Mouse (Mus musculus) kidney, embryonic 16.5 days (tissue): ENCODE results near the gene Lrg1. TPM values are rescaled to one million over a fixed set of nuclear protein-coding genes. Genes with fewer than 3 reads are reported as not detected.
A peak's percentile ranks its signal among the peaks of the same experiment; 100 is the strongest.
"Not testable (repeated sequence)": the region's sequence is repeated elsewhere in the genome, so short reads cannot be mapped to it uniquely, and the experiment has no call there.

Source experiments
- ATAC-seq: fragments of 200-750 bp; cut with Nextera tagmentation; 2 replicates; pipeline ENCODE4 v1.8.0; 2017; ENCODE audit warnings: moderate TSS enrichment; ENCODE audit not compliant: low FRiP score, low TSS enrichment
- H3K27ac ChIP-seq: fragments of 300-500 bp; sonication (generic); 2 replicates; pipeline ENCODE4 v1.5.1; 2014; ENCODE audit warnings: low read length
- H3K27me3 ChIP-seq: fragments of 300-500 bp; sonication (generic); 2 replicates; pipeline ENCODE4 v1.6.1; 2014; ENCODE audit warnings: low read length, control low read depth, mixed read lengths; ENCODE audit not compliant: insufficient read depth
- H3K36me3 ChIP-seq: fragments of 300-500 bp; sonication (generic); 2 replicates; pipeline ENCODE4 v1.6.1; 2014; ENCODE audit warnings: low read length, control low read depth, mixed read lengths; ENCODE audit not compliant: insufficient read depth
- H3K4me1 ChIP-seq: fragments of 300-500 bp; sonication (generic); 2 replicates; pipeline ENCODE4 v1.6.1; 2014; ENCODE audit warnings: low read length, control low read depth, mixed read lengths; ENCODE audit not compliant: insufficient read depth
- H3K4me2 ChIP-seq: fragments of 300-500 bp; sonication (generic); replicated peaks from 2 replicates; pipeline ENCODE4 v1.6.1; 2014; ENCODE audit warnings: low read depth, low read length
- H3K4me3 ChIP-seq: fragments of 300-500 bp; sonication (generic); 2 replicates; pipeline ENCODE4 v1.5.1; 2014; ENCODE audit warnings: mild to moderate bottlenecking, low read length
- H3K9ac ChIP-seq: fragments of 300-500 bp; sonication (generic); replicated peaks from 2 replicates; pipeline ENCODE4 v1.6.1; 2014; ENCODE audit warnings: low read length
- H3K9me3 ChIP-seq: fragments of 300-500 bp; sonication (generic); 2 replicates; pipeline ENCODE4 v1.6.1; 2016; ENCODE audit warnings: low read length, control low read depth
- WGBS: fragments of 180-500 bp; shearing (Covaris S2); extraction: QIAGEN DNeasy Blood & Tissue Kit; methylation state at CpG from one replicate; pipeline ENCODE4 v1.1.7; 2014; 5-methylcytosine and 5-hydroxymethylcytosine counted together
- polyA plus RNA-seq: library from polyadenylated mRNA; unstranded; fragments of >200 nt; fragmentation: Nextera tagmentation; extraction: Ambion mirVana; gene quantifications from 2 replicates; pipeline ENCODE4 v1.2.1, GENCODE M21; 2015

Gene Lrg1
- polyA plus RNA-seq, 1 experiment from 2014 or later: 0.62 TPM

DNA sequence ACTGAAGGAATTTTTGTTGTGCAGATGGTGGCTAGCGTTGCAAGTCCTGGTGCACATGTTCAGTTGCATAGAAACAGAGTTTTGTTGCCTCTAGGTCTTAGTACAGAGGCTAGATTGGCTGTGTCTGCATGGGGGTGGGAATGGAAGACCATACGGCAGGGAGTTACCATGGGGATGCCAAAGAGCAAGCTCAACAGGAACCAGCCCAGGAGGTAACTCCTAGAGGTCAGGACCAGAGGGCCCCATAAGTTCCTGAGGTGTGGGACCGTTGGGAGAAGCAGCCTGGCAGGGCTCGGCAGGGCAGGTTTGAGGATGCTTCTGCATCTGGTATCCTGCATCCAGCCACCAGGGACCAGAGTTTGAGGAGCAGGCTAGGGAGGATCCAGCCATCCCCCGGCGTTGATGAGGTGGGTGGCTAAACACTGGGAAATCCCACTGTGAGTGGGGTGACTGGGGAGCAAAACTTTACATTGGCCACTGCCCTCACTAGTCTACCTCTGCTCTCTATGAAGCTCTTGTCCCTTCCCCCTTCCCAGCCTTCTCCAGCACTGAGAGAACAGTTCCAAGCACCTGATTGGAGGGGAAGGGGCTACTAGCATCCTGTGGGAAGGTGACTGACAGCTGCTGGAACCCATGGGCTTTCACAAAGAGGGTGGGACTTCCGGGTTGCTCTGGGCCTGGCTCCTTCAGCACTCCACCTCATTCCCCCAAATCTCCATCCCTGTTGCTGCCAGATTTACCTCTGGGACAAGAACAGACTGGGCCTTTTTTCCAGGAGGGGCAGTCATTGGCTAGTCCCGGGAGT, 40.8 kb downstream of the Lrg1 start:
- Histone ChIP-seq H3K27ac (peak overlapping the region; percentile 27; the same call in 1 of the 2 replicates), H3K9ac (peak overlapping the region; percentile 93), H3K4me3 (peak overlapping the region; percentile 96), H3K9me3 (no peaks in the 10 kb centered on the region), H3K36me3 (peaks cover 7% of the 10 kb centered on the region; the same call in 1 of the 2 replicates), H3K27me3 (no peaks in the 10 kb centered on the region), H3K4me2 (peak overlapping the region; percentile 96), H3K4me1 (peaks cover 19% of the 10 kb centered on the region)
- WGBS: 4% methylated on average over 8 of the region's 8 CpGs
- peak; percentile 21; the same call in 1 of the 2 replicates for ATAC-seq

DNA sequence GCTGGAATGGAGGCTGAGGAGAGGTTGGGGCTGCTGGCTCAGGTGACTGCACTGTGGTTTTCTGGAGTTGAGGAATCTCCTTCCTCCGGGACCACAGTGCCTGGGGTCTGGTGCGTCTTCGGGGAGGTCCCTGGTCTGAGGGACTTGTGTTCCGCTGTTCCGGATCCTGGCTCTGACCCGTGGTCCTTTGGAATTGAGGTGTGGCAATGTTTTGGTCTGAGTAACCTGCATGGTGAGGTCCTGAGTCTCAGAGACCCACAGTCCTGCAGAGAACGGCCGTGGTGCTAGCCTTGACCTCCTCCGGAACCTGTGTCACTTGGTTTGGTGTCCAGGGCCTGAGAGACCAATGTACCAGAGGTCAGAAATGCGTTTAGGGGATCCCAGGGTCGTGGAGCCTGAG, 41.9 kb downstream of the Lrg1 start:
- no peak for ATAC-seq
- WGBS: 1% methylated on average over 11 of the region's 11 CpGs
- peak overlapping the region; percentile 36; the same call in 1 of the 2 replicates for H3K27ac ChIP-seq
- 0 out of 2 replicates have a peak, but pooled peaks cover 7% of the 10 kb centered on the region for H3K36me3 ChIP-seq
- H3K4me2 ChIP-seq: peak overlapping the region; percentile 96
- peaks cover 25% of the 10 kb centered on the region for H3K4me1 ChIP-seq
- peak overlapping the region; percentile 96 for H3K4me3 ChIP-seq
- H3K27me3 ChIP-seq: no peaks in the 10 kb centered on the region
- H3K9me3 ChIP-seq: no peaks in the 10 kb centered on the region
- H3K9ac ChIP-seq: peak overlapping the region; percentile 93

DNA sequence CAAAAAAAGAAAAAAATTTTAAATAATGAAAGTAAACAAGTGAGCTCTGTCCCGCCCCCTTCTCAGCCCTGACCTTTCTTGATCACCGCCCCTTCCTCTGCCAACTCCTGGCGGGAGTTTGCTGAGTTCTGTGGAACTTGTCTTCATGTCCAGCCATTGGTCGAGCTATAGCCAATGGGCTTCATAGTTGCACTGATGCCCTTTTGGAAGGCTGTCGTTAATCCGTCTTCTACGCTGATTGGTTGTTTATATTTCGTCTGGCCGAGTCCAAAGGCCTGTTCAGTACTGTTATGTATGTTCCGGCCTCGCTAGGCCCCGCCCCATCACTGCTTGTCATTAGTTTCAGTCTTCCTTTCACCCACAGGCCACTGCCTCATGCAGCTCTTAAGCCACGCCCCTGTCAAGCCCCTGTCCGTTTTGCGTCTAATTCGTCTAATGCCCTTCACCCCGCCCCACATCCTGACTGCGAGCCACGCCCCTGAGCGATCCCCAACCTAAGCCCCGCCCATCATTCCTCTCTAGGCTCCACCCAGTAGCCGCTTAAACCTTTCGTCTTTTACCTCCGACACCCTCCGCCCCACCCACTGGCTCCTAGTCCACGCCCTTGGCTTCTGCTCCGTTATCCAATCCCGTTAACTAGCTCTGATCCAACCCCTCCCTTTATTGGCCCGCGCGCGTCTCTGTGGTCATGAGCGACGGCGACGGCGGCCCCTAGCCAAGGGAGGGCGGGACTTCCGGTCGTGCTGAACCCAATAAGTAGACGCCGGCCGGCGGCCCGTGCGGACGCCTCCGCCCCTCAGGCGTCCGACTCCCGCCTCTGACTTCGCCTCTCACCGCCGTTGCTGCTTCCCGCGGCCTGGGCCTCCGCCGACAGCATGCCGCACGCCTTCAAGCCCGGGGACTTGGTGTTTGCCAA, 42.7 kb downstream of the Lrg1 start, which contains the start of gene Hdgfl2:
Hdgfl2 (plus strand) TSS at position 755 of the 916 bp plus-strand sequence.
- Histone ChIP-seq H3K27me3 (no peaks in the 10 kb centered on the region), H3K36me3 (0 out of 2 replicates have a peak, but pooled peaks cover 5% of the 10 kb centered on the region), H3K4me2 (peak within 1 kb of the TSS; percentile 96), H3K4me1 (peaks cover 27% of the 10 kb centered on the region), H3K9ac (peak within 1 kb of the TSS; percentile 93), H3K27ac (peak within 1 kb of the TSS; percentile 36; the same call in 1 of the 2 replicates), H3K9me3 (no peaks in the 10 kb centered on the region), H3K4me3 (peak within 1 kb of the TSS; percentile 96)
- under 1% methylated on average over 61 of the region's 61 CpGs for WGBS
- peak; percentile 96 for ATAC-seq

DNA sequence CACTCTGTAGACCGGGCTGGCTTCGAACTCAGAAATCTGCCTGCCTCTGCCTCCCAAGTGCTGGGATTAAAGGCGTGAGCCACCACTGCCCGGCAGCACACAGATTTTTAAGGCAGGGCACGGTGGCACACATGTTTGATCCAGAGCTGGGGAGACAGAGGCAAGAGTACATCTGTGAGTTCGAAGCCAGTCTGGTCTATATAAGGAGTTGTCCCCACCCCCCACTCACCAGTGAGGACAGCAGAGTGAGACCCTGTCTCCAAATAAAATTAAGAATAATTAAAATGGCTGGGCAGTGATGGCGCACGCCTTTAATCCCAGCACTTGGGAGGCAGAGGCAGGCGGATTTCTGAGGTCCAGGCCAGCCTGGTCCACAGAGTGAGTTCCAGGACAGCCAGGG, 43.4 kb downstream of the Lrg1 start:
- Histone ChIP-seq H3K4me2 (peak overlapping the region; percentile 47), H3K4me1 (peaks cover 32% of the 10 kb centered on the region), H3K4me3 (peak overlapping the region; percentile 35), H3K27ac (0 out of 2 replicates have a peak overlapping the region, but pooled peaks have one; percentile 3)
- ATAC-seq, H3K27me3 ChIP-seq, H3K36me3 ChIP-seq, H3K9ac ChIP-seq, H3K9me3 ChIP-seq: not testable (repeated sequence)
- 65% methylated on average over 9 of the region's 9 CpGs for WGBS

DNA sequence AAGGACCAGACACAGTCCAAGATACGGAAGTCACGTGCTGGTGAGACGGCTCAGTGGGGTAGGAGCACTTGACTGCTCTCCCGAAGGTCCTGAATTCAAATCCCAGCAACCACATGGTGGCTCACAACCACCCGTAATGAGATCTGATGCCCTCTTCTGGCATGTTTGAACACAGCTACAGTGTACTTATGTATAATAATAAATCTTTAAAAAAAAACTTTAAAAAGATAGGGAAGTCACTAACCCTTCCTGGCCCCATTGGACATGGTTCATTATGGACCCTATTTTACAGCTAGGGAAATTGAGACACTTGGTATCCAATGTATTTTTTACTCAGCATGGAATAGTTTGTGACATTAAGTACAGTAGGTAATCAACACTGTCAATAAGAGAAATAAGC, 44.3 kb downstream of the Lrg1 start:
- 0 out of 2 replicates have a peak, but pooled peaks cover 5% of the 10 kb centered on the region for H3K36me3 ChIP-seq
- H3K9ac ChIP-seq: no peak overlapping the region
- H3K4me3 ChIP-seq: no peak overlapping the region
- no peaks in the 10 kb centered on the region for H3K9me3 ChIP-seq
- 84% methylated on average over 5 of the region's 5 CpGs for WGBS
- H3K27ac ChIP-seq: no peak overlapping the region
- peaks cover 32% of the 10 kb centered on the region for H3K4me1 ChIP-seq
- no peaks in the 10 kb centered on the region for H3K27me3 ChIP-seq
- H3K4me2 ChIP-seq: no peak overlapping the region
- no peak for ATAC-seq

DNA sequence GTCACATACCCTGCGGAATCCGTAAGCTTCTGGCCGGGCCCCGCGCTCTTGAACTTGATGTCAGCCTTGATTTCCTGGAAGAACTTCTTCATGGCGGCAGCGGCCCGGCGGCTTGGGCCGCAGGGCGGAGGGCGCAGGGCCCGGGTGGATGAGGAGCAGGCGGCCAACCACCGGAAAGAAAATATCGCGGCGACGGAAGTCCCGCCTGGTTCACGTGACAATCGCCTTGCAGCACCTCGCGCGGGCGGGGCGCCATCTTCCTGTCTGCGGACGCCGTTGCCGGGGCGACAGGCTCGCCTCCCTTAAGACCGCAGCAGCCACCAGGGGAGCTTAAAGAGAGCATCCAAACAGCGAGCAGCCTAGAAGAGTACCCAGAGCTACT, 47.0 kb downstream of the Lrg1 start, which contains the start of gene Ubxn6:
Ubxn6 (minus strand) TSS at position 202 of the 382 bp plus-strand sequence.
- ATAC-seq: peak; percentile 55; the same call in 1 of the 2 replicates
- Histone ChIP-seq H3K36me3 (peaks cover 31% of the 10 kb centered on the region), H3K9me3 (no peaks in the 10 kb centered on the region), H3K4me1 (peaks cover 12% of the 10 kb centered on the region), H3K4me2 (peak within 1 kb of the TSS; percentile 75), H3K27ac (peak within 1 kb of the TSS; percentile 99), H3K4me3 (peak within 1 kb of the TSS; percentile 87), H3K27me3 (no peaks in the 10 kb centered on the region), H3K9ac (peak within 1 kb of the TSS; percentile 86)
- WGBS: 0% methylated on average over 35 of the region's 35 CpGs

DNA sequence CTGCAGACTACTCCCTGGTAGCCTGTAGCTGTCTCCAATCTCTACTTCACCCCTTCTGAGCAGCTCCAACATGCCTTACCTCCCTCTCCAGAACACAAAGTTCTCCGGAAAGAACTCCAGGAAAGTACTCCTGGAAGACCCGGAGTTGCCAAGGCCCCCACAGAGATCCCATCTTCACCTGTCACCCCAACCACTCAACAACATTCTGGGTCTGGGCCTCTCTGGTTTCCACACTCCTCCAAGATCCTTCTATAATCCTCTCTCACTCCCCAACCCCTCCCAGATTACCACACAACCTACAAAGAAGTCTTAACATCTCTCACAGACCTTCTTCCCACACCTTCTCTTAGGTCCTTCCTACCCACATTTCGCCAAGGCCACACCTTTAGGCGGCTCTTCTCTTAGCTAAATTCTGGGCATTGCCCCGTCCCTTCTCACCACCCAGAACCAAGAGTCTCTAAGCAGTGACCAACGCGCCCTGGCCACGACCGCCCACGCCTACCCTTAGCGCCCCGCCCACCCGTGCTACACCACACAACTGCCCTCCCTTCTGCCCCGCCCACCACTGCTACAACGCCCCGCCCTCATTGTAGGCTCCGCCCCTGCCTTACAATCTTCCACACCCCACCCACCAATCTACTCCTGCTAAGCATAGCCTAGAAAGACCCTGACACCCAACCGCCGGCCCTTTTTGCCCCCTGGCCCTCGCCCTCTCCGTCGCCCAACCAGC, 47.5 kb downstream of the Lrg1 start:
- Histone ChIP-seq H3K27ac (peak overlapping the region; percentile 99), H3K4me2 (peak overlapping the region; percentile 75), H3K4me1 (peaks cover 12% of the 10 kb centered on the region), H3K9me3 (no peaks in the 10 kb centered on the region), H3K4me3 (peak overlapping the region; percentile 87), H3K36me3 (peaks cover 37% of the 10 kb centered on the region), H3K27me3 (no peaks in the 10 kb centered on the region), H3K9ac (peak overlapping the region; percentile 86)
- peak; percentile 32 for ATAC-seq
- 6% methylated on average over 21 of the region's 22 CpGs for WGBS

DNA sequence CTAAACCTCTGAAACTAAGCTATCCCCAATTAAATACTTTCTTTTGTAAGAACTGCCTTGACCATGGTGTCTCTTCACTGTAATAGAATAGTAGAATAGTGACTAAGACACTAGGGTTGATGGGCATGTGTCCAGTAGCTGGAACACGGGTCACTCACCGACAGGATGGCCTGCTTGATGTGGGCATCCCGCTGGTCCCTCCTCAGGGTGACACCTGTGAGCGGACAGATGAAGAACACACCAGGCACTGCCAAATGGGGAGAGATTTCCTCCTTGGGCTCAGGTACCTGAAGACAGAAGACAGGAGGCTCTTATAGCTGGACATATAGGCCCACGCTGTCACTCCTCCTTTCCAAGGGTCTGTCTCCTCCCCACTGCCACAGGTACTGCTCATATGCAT, 49.6 kb downstream of the Lrg1 start:
- 85% methylated on average over 5 of the region's 5 CpGs for WGBS
- H3K27ac ChIP-seq: no peak overlapping the region
- H3K9me3 ChIP-seq: no peaks in the 10 kb centered on the region
- ATAC-seq: no peak
- H3K4me1 ChIP-seq: peaks cover 12% of the 10 kb centered on the region
- peaks cover 57% of the 10 kb centered on the region for H3K36me3 ChIP-seq
- H3K4me2 ChIP-seq: no peak overlapping the region
- no peak overlapping the region for H3K9ac ChIP-seq
- H3K27me3 ChIP-seq: no peaks in the 10 kb centered on the region
- H3K4me3 ChIP-seq: no peak overlapping the region

DNA sequence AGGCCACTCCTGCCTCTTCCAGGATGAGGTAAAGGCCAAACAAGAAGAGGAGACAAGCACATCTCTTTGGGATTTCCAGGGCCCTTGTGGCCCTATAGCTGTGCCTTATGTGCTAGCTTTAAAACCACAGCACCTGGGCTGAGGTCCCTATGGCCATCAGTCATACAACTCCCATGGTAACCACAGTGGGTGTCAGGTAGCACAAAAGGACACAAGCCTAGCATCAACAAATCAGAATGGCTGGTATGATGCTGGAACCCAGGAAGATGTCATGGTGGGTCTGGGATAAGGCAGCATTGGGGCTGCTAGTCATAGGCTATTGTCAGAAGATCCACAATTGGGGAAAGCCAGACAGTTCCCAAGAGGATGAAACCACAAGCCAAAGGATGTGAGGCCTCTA, 50.7 kb downstream of the Lrg1 start:
- H3K9ac ChIP-seq: no peak overlapping the region
- H3K4me3 ChIP-seq: no peak overlapping the region
- no peaks in the 10 kb centered on the region for H3K9me3 ChIP-seq
- no peak overlapping the region for H3K4me2 ChIP-seq
- H3K27me3 ChIP-seq: no peaks in the 10 kb centered on the region
- peaks cover 64% of the 10 kb centered on the region for H3K36me3 ChIP-seq
- no peak overlapping the region for H3K27ac ChIP-seq
- ATAC-seq: no peak
- H3K4me1 ChIP-seq: peaks cover 12% of the 10 kb centered on the region
